Mouse (Mus musculus) MEL (cell line): ENCODE measurements at regions not wholly inside any gene's neighbourhood (a gene's known extent, or its start where the extent isn't known, plus 50 kb on each side); places are given as distances from the start of the nearest gene placed in this dataset.

Experiments used
- BHLHE40 ChIP-seq: IDR thresholded peaks from 2 replicates; pipeline ENCODE4 v1.6.1; 2012; ENCODE audit warnings: low read depth, mild to moderate bottlenecking, inconsistent platforms, low read length, improper control_type of control experiment, borderline replicate concordance
- CHD2 ChIP-seq: IDR thresholded peaks from 2 replicates; pipeline ENCODE4 v1.6.1; 2011; ENCODE audit warnings: low read length, improper control_type of control experiment
- CTCF ChIP-seq, 3 experiments: IDR thresholded peaks in 2 of 3; conservative IDR thresholded peaks in 1 of 3; 2 replicates each; pipeline ENCODE4 v1.5.1; 2011 to 2012; ENCODE audit warnings: low read length in 3 of 3, low read depth in 2 of 3, mild to moderate bottlenecking in 2 of 3, improper control_type of control experiment in 1 of 3, inconsistent platforms in 1 of 3, mixed read lengths in 1 of 3, moderate library complexity in 1 of 3; ENCODE audit not compliant: control insufficient read depth in 1 of 3, insufficient read depth in 1 of 3, poor library complexity in 1 of 3, severe bottlenecking in 1 of 3
- ELF1 ChIP-seq: IDR thresholded peaks from 2 replicates; pipeline ENCODE4 v1.6.1; 2014; ENCODE audit warnings: low read depth, mild to moderate bottlenecking, inconsistent platforms, low read length, improper control_type of control experiment, moderate library complexity
- MAFK ChIP-seq: IDR thresholded peaks from 2 replicates; pipeline ENCODE4 v1.6.1; 2011; ENCODE audit warnings: low read depth, mild to moderate bottlenecking, low read length, improper control_type of control experiment, borderline replicate concordance
- POLR2AphosphoS2 ChIP-seq: IDR thresholded peaks from 2 replicates; pipeline ENCODE4 v1.6.1; 2011; ENCODE audit warnings: low read length, improper control_type of control experiment
- TAL1 ChIP-seq: IDR thresholded peaks from 2 replicates; pipeline ENCODE4 v1.6.1; 2012; ENCODE audit warnings: mild to moderate bottlenecking, inconsistent platforms, low read length, moderate library complexity, mixed read lengths
- ZMIZ1 ChIP-seq: IDR thresholded peaks from 2 replicates; pipeline ENCODE4 v1.6.1; 2012; ENCODE audit warnings: low read depth, mild to moderate bottlenecking, inconsistent platforms, low read length, improper control_type of control experiment, moderate library complexity

DNA sequence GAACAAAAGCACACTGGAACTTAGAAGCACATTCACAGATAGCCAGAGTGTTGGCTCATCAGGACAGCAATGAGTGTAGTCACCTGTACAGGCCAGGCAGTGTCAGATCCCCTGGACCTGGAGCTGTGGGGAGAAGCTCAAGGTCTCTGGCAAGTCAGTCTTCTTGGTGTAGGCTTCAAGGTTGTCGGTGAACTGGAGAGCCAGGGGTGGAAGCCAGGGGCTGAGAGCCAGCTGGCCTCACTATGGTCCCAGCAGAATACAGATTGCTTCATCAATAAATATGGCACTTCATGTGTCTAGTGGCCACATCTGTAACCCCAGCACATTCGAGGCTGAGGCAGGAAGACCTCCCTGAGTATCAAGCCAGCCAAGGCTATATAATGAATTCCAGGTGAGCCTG is 101.0 kb upstream of the Tgfbr2 start:
- no peak for TF ChIP-seq CTCF (IDR thresholded peaks at IDR 0.05 in 2 of 3, conservative IDR thresholded peaks at IDR 0.05 in 1 of 3; ENCODE audit: control insufficient read depth in 1 of 3, insufficient read depth in 1 of 3, low read depth in 2 of 3, low read length in 3 of 3, poor library complexity in 1 of 3, severe bottlenecking in 1 of 3)
- no peak for TF ChIP-seq BHLHE40
- TF ChIP-seq TAL1 = no peak
- TF ChIP-seq ZMIZ1 = no peak
- TF ChIP-seq MAFK = no peak
- TF ChIP-seq CHD2 = no peak
- TF ChIP-seq POLR2AphosphoS2 = no peak
- TF ChIP-seq ELF1 = no peak
